Mouse (Mus musculus): ENCODE measurements around the gene Ubtd1.

Ubtd1 gene

DNA sequence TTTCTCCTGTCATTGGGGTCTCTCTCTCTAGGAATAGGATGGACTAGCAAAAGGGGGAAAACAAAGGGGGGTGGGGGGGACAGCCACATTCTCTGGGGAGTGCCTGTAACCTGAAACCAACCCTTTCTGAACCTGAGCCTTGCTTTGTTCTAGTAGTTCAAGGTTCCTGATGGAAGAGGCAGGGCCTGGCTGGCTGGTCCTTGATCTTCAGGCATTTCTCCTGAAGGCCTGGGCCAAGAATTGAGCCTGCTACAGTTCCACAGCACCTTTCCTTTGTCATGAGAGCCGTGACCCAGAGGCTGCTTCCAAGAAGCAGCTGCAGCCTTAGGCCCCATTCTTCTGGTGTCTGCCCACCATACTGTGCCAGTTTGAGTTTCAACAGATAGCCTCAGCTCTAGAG lies 13.9 kb downstream of the Ubtd1 start:
- no peak for DNase-seq

DNA sequence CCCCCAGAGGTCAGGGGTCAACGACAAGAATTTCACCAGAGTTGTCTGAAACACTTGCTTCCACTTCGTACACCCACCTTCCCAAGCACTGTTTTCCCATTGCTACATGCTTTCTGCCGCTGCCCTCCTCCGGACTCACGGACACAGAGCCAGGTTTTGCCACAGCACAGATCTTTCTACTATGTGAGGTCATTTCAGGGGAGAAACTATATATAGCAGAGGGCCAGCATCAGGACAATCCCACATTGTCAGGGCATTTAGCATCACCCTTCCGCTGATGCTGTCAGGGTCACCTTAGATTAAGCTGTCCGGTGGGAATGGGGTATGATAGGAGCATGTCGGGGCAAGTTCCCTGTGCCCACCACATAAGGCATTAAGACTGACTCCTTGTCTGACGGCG lies 15.5 kb downstream of the Ubtd1 start:
- no peak for DNase-seq

DNA sequence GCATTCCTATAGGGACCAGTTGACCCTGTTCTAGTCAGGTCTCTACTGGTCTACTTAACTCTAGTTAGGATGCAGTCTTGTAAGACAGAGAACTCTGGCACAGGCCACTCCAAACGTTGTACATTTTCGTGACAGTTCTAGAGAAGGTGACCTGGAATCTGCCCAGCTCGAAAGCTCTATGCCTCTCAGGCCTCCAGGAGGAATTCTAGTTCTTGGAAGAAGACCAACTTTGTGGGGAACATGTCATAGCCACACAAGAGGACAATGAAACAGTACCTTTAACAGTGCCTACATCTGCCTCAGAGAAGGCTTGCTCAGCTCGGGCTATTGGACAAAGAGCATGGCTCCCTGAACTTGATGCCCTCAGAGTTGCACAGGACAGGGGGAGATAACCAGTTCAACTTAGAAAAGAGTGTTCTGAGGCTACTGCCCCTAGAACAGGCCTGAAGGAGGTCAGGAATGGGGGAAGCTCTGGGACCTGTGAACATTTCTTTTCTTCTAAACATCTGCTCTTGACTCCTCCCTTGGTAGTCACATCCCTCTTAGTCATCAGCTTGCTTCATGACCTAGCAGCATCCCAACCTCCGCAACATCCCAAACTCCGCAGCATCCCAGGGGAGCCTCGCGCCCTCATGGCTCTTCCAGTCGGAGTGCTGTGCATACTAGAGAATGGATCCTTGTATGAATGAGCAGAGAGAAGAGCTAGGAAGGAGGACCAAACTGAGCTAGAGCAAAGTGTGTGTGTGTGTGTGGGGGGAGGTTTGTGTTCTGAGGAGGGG lies 17.4 kb downstream of the Ubtd1 start:
- DNase-seq = no peak

DNA sequence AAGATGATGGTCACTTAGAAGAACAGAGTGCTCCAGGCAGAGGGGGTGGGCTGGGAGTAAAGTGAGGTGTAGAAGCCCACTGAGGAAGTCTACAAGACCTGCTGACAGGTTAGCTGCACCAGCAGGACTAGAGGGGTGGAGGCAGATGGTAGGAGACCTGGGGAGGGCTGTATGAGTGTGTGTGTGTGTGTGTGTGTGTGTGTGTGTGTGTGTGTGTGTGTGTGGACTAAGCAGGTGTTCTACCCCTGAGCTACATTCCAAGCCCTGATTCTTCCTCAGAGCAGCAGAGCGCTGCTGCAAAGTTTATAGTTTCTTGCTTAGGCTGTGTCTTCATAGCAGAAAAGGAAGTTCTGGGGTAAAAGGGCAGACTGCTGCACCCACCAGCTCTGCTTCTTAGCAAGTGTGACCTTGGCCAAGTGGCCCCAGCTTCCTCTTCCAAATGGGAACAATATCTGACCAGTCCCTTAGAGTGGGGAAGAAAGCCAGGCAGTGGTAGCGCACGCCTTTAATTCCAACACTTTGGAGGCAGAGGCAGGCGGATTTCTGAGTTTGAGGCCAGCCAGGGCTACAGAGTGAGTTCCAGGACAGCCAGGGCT lies 18.2 kb downstream of the Ubtd1 start:
- no peak for DNase-seq

DNA sequence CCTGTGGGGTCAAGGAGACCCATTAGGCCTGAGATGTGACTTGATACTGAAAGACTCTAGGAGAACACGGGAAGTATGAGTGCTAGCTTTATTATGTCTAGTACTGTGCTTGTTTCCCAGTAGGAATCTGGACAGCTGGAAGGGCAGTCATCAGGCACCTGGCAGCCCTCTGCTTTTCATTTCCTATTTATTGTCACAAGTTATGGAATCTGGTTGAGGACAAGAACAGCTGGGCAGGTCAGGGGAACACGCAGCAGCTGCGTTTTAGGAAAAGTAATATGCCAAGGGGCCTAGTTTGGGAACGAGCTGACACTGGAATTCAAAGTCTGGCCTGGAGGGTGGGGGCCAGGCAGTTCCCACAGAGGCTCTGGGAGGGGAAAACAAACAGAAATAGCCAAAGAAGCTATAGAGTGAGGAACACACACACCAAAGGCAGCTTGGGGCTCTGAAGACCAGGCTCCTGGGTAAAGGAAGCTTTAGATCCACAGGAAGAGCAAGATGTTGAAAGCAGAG lies 18.9 kb downstream of the Ubtd1 start:
- DNase-seq = no peak

DNA sequence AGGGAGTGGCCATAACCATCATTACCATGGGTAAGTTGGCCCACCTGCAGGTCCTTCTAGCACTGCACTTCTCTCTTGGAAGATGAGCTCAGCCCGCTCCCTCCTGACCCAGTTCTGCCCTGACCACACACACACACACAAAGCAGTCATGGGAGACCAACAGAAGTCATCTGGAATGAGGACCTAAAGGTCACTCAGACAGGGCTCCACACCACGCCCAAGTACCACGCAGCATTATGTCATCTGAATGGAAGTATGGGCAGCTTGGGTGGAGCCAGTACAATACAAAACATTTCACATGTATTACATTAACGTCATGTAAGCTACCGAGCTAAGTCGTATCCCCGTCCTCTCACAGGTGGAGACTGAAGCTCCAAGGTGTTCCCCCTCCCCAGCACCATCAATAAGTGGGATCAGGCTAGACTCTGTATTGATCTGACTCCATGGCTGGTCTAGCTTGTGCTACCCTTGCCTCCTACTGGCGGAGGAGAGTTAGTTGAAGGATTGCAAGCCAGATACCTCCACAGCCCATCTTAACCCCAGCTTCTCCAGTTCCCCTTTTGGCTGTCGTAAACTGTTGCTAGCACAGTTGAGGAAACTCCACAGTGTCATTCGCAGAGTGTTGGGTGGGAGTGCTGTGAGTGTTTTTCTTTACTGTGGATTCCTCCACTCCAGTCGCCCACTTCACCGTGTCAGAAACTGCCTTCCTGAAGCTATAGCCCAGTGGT lies 19.9 kb downstream of the Ubtd1 start:
- no peak for DNase-seq

DNA sequence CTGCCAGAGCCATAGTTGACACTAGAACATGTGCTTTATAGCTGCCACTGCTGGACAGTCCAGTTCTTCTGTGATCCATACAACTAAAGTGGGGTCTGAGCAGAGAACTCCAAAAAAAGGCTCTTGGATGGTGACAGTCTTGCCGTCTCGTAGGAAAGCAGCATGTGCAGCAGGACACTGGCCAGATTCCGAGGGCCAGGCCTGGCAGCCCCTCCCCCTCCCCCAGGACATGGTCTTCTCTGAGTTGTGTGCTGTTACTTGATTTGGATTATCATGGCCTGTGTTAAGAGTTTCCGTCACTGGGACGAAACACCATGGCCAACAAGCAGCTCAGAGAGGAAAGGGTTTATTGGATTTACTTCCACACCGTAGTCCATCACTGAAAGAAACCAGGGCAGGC lies 22.7 kb downstream of the Ubtd1 start:
- DNase-seq = no peak

DNA sequence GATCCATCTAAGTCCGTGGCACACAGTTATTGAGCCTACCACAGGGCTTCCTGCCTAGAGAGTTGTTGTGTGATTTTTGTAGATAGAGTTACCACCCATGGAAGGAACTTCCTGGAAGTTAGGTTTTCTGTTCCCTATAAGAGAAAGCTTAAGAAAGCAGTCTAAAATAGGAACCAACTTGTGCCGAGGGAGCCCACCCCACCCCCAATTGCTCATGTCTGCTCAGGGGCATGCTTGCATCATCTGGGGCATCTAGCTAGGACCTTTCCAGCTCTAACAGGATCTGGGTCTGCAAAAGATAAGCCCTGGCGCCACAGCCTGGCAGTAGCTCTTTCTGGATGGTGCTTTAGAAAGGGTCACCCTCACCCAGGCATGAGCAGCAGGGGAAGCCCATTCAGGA lies 24.1 kb downstream of the Ubtd1 start:
- DNase-seq = no peak

DNA sequence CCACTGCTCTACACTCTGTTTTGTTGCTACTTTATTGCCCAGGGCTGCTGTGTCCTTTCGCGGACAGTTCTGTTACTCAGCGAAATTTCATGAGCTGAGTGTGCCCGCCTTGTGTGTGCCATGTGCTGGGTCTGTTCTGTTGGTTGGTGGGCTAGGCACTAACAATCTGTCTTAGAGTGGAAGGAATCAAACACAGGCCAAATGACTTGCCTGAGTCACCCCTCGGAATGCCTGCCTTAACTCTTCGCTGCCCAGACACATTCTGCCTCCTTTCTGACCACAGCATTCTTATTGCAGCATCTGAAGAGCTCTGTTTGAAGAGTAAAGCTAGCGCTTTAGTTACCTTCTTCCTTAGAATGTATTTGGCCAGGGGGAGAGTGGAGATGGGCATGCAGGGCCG lies 25.0 kb downstream of the Ubtd1 start:
- DNase-seq = no peak

DNA sequence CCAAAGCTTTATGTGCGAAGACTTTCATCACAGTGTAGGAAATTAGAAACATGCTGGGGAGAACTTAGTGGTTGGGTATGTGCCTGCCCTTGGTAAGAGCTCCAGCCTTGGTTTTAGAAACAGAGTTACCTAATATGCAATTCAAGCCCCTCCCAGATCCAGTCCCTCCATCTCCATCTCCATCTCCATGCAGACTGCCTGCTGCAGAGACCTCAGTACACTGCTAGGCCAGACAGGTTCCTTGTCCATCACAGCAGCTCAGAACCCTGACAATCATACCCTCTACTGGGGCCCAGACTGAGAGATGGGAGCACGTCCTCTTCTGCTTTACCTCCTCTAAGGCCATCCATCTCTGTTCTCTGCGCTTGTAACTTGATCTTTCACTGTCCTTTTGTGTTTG lies 27.0 kb downstream of the Ubtd1 start:
- no peak for DNase-seq

DNA sequence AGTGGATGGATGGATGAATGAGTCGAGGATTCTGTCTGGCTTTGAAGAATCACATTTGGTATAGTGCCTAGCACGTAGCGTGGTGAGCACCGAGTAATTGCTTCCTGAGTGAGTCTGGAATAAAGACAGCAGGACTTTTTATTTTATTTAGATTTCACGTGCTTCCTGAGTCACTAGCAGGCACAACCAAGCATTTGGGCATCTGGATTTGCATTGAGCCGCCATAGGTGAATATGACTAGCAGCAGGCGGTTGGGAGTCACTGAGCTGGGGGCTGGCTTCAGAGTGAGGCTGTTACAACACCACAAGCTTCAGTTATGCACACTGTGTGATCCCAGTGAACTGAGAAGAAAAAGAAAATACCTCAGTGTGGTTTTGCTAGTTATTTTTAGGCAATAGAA lies 27.5 kb downstream of the Ubtd1 start:
- DNase-seq = no peak

DNA sequence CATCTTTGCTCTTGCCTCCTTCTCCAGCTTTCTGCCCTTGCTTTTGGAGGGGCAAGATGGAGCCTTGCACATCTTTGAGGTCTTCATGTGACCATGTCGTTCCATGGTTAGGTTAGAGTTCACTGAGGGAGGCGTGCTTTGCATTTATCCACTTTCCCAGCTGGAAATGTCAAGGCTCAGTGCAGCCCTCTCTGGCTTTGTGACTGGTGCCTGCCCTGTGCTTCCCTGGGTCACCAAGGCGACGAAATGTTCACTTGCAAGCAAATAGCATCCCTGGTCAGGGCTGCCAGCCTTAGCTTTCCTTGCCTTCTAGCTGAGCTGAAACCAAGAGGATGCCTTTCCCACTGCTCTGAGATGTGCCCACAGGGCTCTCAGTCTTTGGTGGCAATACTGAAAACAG lies 28.9 kb downstream of the Ubtd1 start:
- no peak for DNase-seq

DNA sequence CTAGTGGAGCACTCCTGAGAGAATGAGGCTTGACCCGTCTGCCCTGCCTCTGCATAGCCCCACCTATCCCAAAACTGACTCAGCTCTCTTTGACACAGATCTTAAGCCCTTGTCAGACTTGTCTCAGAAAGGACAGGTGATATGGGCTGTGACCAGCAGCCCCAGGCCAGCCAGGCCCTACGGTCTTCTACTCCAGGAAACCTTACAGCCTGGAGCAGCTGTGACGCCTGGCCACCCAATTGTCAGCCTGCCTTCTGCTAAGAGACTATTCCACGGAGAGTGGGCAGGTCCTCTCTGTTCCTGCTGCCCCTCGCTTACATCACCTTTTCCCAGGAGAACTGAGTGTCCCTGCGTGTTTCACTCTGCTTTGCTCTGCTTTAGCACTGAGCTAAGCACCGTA lies 29.6 kb downstream of the Ubtd1 start:
- no peak for DNase-seq

DNA sequence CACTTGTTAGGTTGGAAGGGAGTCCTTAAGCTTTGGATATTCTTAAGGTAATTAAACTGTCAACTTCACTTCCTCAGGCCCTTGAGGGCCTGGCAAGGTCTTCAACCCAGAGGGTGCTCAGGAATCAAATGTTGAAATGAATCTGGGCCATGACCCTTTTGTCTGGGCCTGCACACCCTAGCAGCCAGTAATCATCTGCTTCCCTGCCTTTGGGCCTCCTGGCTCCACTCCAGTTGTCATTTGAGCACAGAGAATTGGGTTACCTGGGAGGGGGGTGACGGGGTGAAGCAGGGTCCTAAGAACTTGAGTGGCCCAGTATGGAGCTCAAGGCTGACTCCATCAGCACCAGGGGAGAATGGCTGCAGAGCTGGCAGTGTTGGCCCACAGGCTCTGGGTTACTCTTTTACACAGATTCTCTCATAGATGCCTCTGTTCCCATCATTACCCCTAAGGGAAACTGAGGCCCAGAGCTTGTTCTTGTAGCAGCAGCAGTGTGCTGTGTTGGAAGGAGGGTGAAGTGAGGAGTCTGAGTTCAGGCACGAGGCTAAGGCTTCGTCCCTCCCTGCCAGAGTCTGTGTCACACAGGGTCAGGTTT lies 32.8 kb downstream of the Ubtd1 start:
- DNase-seq = no peak

DNA sequence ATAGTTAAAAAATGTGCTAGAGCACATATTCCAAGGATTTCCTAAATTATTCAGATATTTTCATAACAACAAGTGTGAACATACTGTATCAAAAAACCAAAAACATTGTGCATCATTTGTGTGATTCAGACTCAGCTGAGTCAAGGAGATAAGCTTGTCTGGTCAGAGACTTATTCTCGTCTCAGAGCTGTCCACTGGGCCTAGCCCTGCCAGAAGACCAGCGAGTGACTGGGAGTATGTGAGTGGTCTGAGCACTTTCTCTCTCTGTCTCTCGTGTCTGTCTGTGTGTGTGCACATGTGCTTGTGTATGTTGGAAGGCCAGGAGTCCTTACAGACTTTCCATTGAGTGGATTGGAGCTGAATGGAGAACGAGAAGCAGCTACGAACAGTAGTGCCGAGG lies 33.4 kb downstream of the Ubtd1 start:
- no peak for DNase-seq

DNA sequence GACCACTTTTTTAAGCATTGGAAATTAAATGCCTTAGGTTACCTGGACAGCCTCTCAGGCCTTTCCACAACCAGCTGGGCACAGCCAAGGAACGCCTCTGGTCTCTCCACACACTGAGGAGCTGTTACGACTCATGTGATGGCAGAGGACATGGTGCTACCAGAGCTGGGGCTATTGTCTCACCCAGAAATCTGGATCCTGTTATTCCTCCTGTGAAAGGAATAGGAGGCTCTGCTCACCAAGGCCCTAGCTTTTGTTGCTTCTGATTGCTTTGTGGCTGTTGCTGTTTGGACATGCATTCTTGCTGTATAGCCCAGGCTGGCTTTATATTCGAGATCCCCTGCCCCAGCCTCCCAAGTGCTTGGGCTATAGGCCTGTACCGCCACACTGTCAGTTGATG lies 34.7 kb downstream of the Ubtd1 start:
- DNase-seq = no peak

DNA sequence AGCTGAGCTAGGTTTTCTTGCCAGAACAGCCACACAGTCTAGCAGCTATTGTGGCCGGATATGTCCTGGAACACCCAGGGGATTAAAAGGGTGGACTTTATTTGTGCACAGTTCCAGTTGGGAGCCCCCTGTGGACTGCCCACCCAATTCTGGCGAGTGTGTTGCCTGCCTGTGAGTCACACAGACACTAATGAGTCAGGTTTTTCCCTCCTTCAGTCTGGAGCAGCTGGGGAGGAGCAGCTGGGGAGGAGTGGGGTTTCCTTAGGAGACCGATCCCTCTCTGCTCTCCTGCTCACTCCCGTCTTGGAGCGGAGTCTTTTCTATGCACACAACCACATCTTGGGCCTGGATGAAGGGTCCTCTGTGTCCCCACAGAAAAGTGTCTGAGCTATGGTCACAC lies 35.3 kb downstream of the Ubtd1 start:
- DNase-seq = peak; percentile 40

DNA sequence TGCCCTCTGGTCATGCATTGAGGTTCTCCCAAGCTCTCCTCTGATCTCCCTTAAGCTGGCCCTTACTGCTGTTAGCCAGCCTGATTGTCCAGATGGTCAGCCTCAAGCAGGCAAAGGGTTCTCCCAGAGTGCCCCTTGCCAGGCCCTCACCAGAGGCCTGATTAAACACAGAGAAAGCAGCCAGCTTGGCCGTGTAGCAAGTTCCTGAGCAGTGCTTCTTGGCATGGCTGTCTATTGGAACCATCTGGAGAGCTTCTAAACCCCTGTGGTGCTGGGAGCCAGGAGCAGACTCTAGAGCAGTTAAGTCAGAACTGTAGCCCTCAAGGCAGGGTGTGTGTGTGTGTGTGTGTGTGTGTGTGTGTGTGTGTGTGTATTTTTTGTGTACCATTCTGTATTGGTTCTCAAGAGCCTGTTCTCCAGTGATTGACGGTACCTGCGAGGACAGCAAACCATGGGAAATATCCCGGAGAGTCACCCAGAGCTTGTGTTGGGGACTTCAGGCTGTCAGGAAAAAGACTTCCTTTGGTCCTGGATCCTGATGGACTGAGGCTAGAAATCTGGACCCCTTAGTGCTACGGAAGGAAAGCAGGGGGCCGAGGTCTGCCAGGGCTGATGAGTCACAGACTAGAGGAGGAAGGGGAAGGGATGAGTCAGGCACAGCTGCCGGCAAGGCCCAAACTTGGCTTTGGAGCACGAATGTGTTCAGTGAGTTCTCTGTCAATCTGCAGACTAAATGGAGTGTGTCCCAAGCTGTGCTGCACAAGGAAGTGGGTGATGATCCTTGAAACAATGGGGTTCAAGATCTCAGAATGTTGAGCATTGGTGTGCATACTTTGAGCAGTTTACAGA lies 36.1 kb downstream of the Ubtd1 start:
- DNase-seq = peak; percentile 41

DNA sequence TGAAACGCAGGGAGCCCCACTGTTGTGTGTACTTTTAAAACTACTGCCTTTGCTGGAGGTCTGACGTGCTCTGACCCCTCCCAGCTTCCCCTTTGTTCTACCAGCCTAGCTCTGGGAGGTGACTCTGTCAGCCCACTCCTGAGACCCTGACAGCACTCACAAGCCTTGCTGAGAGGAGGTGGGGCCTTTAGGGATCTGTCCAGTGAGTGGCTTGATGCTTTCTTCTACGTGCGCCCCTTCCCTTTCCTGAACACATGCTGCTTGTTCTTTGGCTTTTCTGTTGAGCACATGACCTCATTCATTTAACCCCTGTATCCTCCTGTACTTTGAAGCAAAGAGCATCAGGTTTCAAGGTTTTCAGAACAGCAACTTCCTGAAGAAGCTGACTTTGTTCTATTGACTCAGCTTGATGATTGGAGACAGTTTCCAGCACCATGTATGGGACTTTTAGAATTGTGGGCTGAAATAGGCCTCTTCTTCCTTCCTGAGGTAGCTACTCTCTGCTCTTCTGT lies 37.5 kb downstream of the Ubtd1 start:
- DNase-seq = no peak

DNA sequence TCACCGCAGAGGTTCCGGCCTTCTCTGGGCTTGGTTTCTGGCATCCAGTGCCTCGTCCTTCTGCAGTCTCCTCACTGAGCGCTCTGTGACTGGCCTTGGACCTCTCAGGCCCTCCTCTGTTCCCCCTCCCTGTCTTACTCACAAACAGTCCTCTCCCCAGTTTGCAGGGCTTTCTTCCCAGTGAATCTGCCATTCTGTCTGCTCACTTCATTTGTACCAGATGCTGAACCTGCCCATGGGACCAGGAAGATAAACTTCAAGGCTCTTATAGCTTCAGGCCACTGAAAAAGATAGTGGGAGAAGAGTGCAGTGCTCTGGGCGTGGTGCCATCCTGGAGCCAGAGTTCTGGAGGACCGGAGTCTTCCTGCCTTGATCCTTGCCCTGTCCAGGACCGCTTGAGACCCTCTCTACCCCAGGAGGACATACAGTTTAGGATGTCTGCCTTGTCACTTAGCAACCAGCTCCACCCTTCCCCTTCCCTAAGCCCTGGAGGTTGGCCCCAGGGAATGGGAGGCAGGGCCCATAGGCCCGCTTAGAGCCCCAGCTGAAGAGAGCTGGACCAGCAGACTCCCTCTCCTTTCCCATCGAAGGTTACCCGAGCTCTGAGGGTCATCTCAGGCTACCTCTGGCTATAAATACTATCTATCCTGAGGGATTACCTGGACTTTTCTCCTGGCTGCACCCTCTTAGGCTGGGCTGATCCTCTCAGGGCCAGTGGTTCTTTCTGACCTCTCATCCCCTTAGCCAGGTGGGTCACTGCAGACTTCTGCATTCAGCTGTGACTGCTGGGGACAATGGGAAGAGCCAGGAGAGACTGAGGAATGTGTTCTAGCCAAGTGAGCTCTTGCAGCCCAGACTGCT lies 40.3 kb downstream of the Ubtd1 start:
- no peak for DNase-seq

DNA sequence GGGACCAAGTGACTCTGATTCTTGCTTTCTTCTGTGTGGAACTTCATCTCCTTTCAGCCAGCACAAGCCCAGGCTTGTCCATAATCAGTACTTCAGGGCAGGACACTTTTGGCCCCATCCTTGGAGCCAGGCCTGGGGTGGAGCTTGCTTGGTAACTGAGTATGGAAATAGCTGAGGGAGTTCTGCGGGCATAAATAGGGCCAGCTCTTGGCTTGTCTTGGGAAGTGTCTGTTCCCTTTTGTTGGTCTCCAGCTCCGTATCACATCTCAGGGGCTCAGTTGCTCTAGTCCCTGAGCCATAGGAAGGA lies 40.9 kb downstream of the Ubtd1 start:
- DNase-seq = no peak

DNA sequence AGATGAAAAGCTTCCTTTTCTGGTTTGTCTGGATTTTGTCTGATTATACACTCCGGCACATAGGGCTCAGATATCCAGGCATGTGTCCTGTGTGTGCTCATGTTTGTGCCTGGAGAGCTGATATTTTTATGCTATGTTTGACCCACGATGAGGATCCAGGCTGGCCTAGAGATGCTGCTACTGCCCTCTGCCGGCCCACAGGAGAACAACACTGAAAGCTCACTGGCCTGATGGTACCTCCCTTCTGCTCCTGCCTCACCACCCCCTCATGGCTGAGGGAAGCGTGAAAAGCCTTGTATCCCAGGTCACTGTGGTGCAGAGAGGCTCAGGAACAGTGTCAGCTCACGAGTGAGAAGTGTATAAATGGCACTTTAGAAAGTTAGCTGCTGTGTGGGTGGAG lies 44.6 kb downstream of the Ubtd1 start:
- DNase-seq = peak; percentile 77
